Mouse (Mus musculus) brain, embryonic 14.5 days (tissue): ENCODE data around the gene Col6a5.

ENCODE experiments used
- CTCF ChIP-seq: fragments of 200-500 bp; IDR thresholded peaks from 2 replicates; pipeline ENCODE4 v1.5.1; 2012; ENCODE audit warnings: inconsistent platforms, mild to moderate bottlenecking, moderate library complexity, borderline replicate concordance; ENCODE audit not compliant: insufficient read depth, insufficient read length; ENCODE audit errors: extremely low read depth
- POLR2A ChIP-seq: fragments of 200-500 bp; IDR thresholded peaks from 2 replicates; pipeline ENCODE4 v1.6.1; 2012; ENCODE audit warnings: mild to moderate bottlenecking, inconsistent platforms, borderline replicate concordance; ENCODE audit not compliant: poor library complexity, insufficient read depth, insufficient read length, severe bottlenecking; ENCODE audit errors: extremely low read depth

- TF ChIP-seq POLR2A: no peak
- TF ChIP-seq CTCF: no peak
Measured at GRCm38 (mm10) chr9:105820711-105821110, 139.7 kb downstream of the Col6a5 start.
